Mouse (Mus musculus) CD4-positive, CD25-positive, alpha-beta regulatory T cell, adult 4 months (primary cell): ENCODE results near the gene Kir3dl2. TPM values are rescaled to one million over a fixed set of nuclear protein-coding genes. Genes with fewer than 3 reads are reported as not detected.
"Not testable (repeated sequence)": the region's sequence is repeated elsewhere in the genome, so short reads cannot be mapped to it uniquely, and the experiment has no call there.

Source experiments
- ATAC-seq: one replicate; pipeline ENCODE4 v1.8.0; 2017
- polyA plus RNA-seq, 2 experiments: library from polyadenylated mRNA; unstranded; fragments of 100-300 nt; shearing (Covaris generic); gene quantifications; one replicate each; pipeline ENCODE4 v1.2.1; 2017

Gene Kir3dl2
- not detected for polyA plus RNA-seq

GRCm38 (mm10) chrX:136543956-136544355 is at the start of gene Kir3dl2:
Kir3dl2 (minus strand) TSS chrX:136544056.
- not testable (repeated sequence) for ATAC-seq

- ATAC-seq: no peak
Observed at GRCm38 (mm10) chrX:136590897-136591257, 47.0 kb upstream of the Kir3dl2 start.

GRCm38 (mm10) chrX:136590199-136590896 is 46.5 kb upstream of the Kir3dl2 start, which contains the start of gene Tceal3:
Tceal3 (plus strand) TSS chrX:136590842.
- ATAC-seq: no peak

GRCm38 (mm10) chrX:136584617-136585016 is 40.8 kb upstream of the Kir3dl2 start:
- no peak for ATAC-seq

GRCm38 (mm10) chrX:136569094-136569493 is 25.2 kb upstream of the Kir3dl2 start:
- not testable (repeated sequence) for ATAC-seq

- ATAC-seq: not testable (repeated sequence)
Observed at GRCm38 (mm10) chrX:136517699-136518098, 26.2 kb downstream of the Kir3dl2 start, which contains the start of gene Kir3dl1. Kir3dl1 (plus strand) TSS chrX:136517999.

Other genes starting within 250 kb of the Kir3dl2 start
- not detected for gene Kir3dl1, start 26.1 kb downstream of the Kir3dl2 start, polyA plus RNA-seq
- gene Tceal3, start 46.8 kb upstream of the Kir3dl2 start, polyA plus RNA-seq: 1 to 10 TPM in 1 of 2 experiments, under 1 TPM in 1; 0.85 to 1.4 TPM
- gene Tceal1, start 163.9 kb upstream of the Kir3dl2 start, polyA plus RNA-seq: not detected
- gene Morf4l2, start 199.6 kb upstream of the Kir3dl2 start, polyA plus RNA-seq: 10 to 100 TPM; 77.2 to 78.0 TPM
- gene Glra4, start 236.1 kb upstream of the Kir3dl2 start, polyA plus RNA-seq: not detected